8 mouse cellular contexts compared by ENCODE assay signal in genomic region chr4:132329835-132330354, GRCm38 (mm10). TPM values are rescaled to one million over a fixed set of nuclear protein-coding genes. Genes with fewer than 3 reads are reported as not detected.
DNase-seq lines count a peak whose midpoint lies in the region; ATAC-seq and TF ChIP-seq lines count a peak whose summit lies in the region.

No protein-coding gene starts in this region.

- no peak for TF ChIP-seq POLR2A in embryonic fibroblast, embryonic 13.5 days (IDR thresholded peaks at IDR 0.05; ENCODE audit: low read depth, low read length)
- TF ChIP-seq POLR2A in olfactory bulb, adult 2 months (IDR thresholded peaks at IDR 0.05; ENCODE audit: insufficient read depth, low read depth, low read length) = no peak

- peak overlapping the region; percentile 82 for H3K27ac ChIP-seq in lung, embryonic 14.5 days (ENCODE audit: low read depth)
- H3K27ac ChIP-seq in embryonic fibroblast, embryonic 13.5 days (ENCODE audit: insufficient read depth, low read length) = peak overlapping the region; percentile 92
- H3K27ac ChIP-seq in limb, embryonic 13.5 days = peak overlapping the region; percentile 86
- 0 out of 2 replicates have a peak overlapping the region, but pooled peaks have one; percentile 33 for H3K27ac ChIP-seq in olfactory bulb, adult 2 months (ENCODE audit: insufficient read depth, low read depth, low read length)

- H3K36me3 ChIP-seq in lung, embryonic 14.5 days (ENCODE audit: insufficient read depth) = peaks cover 46% of the 10 kb centered on the region
- H3K36me3 ChIP-seq in limb, embryonic 13.5 days = peaks cover 45% of the 10 kb centered on the region

- WGBS in lung, embryonic 14.5 days = 6% methylated on average over 10 of the region's 10 CpGs
- 5% methylated on average over 10 of the region's 10 CpGs for WGBS in limb, embryonic 13.5 days
- 7% methylated on average over 10 of the region's 10 CpGs for WGBS in olfactory bulb, adult 2 months

- peak overlapping the region; percentile 64 for H3K4me3 ChIP-seq in lung, embryonic 14.5 days (ENCODE audit: low read depth, low read length)
- H3K4me3 ChIP-seq in embryonic fibroblast, embryonic 13.5 days (ENCODE audit: insufficient read depth, low read length) = peak overlapping the region; percentile 76
- peak overlapping the region; percentile 87 for H3K4me3 ChIP-seq in limb, embryonic 13.5 days
- H3K4me3 ChIP-seq in olfactory bulb, adult 2 months (ENCODE audit: insufficient read depth, low read depth, low read length) = peak overlapping the region; percentile 94

- no peak for TF ChIP-seq CTCF in lung, embryonic 14.5 days (IDR thresholded peaks at IDR 0.05; ENCODE audit: low read depth)
- TF ChIP-seq CTCF in embryonic fibroblast, embryonic 13.5 days (IDR thresholded peaks at IDR 0.05; ENCODE audit: borderline replicate concordance, insufficient read depth, low read length) = no peak
- no peak for TF ChIP-seq CTCF in olfactory bulb, adult 2 months (IDR thresholded peaks at IDR 0.05; ENCODE audit: insufficient read depth, low read depth, low read length)

- peak overlapping the region; percentile 75 for H3K9ac ChIP-seq in lung, embryonic 14.5 days
- peak overlapping the region; percentile 92 for H3K9ac ChIP-seq in limb, embryonic 13.5 days

- H3K4me1 ChIP-seq in lung, embryonic 14.5 days (ENCODE audit: insufficient read depth) = peaks cover 6% of the 10 kb centered on the region; the same call in 1 of the 2 replicates
- H3K4me1 ChIP-seq in embryonic fibroblast, embryonic 13.5 days (ENCODE audit: control insufficient read depth, insufficient read depth, low read length) = peaks cover 4% of the 10 kb centered on the region
- H3K4me1 ChIP-seq in limb, embryonic 13.5 days = peaks cover 16% of the 10 kb centered on the region
- H3K4me1 ChIP-seq in olfactory bulb, adult 2 months (ENCODE audit: control insufficient read depth, insufficient read depth, low read length) = peaks cover 6% of the 10 kb centered on the region; the same call in 1 of the 2 replicates

- no peak for DNase-seq in lung, embryonic 14.5 days
- DNase-seq in lung, adult 18-20 months = no peak
- DNase-seq in cerebellum, adult 18-20 months = no peak
- DNase-seq in cerebellum, adult 9-11 months = no peak
- no peak for DNase-seq in urinary bladder, postnatal 10 days (ENCODE audit: low spot score)

- H3K4me2 ChIP-seq in lung, embryonic 14.5 days = peak overlapping the region; percentile 82
- H3K4me2 ChIP-seq in limb, embryonic 13.5 days (replicated peaks) = peak overlapping the region; percentile 79

- peak; percentile 9; the same call in 1 of the 2 replicates for ATAC-seq in lung, embryonic 14.5 days (ENCODE audit: insufficient read depth)
- 0 out of 2 replicates have a peak, but pooled peaks have one; percentile 3 for ATAC-seq in limb, embryonic 13.5 days (ENCODE audit: low FRiP score, low read depth)

- H3K27me3 ChIP-seq in lung, embryonic 14.5 days (ENCODE audit: insufficient read depth, low read length) = no peaks in the 10 kb centered on the region
- H3K27me3 ChIP-seq in limb, embryonic 13.5 days = no peaks in the 10 kb centered on the region

- H3K9me3 ChIP-seq in lung, embryonic 14.5 days (ENCODE audit: low read depth, low read length) = no peaks in the 10 kb centered on the region
- H3K9me3 ChIP-seq in limb, embryonic 13.5 days = no peaks in the 10 kb centered on the region

RNA-seq across cellular contexts. Expression of gene Trnau1ap, which starts 0.6 kb away (rescaled TPM):
- 69.9 and 71.8 TPM in 2 replicates for polyA plus RNA-seq in lung, embryonic 14.5 days (2014; fragmentation: Nextera tagmentation; extraction: Ambion mirVana)
- 29.6 and 33.5 TPM in 2 replicates for polyA plus RNA-seq in embryonic fibroblast, embryonic 13.5 days (2011; ENCODE audit: insufficient read length, low read depth, missing spikeins)
- 81.2 and 82.4 TPM in 2 replicates for polyA plus RNA-seq in limb, embryonic 13.5 days (2015; fragmentation: Nextera tagmentation; extraction: Ambion mirVana)
- polyA plus RNA-seq in olfactory bulb, adult 2 months (2012; ENCODE audit: insufficient read depth, insufficient read length, low replicate concordance, missing spikeins) = not detected in 2 replicates

RNA-seq across cellular contexts. Expression of gene Rcc1, which starts 23.5 kb away (rescaled TPM):
- polyA plus RNA-seq in lung, embryonic 14.5 days (2014; fragmentation: Nextera tagmentation; extraction: Ambion mirVana) = 67.5 and 77.0 TPM in 2 replicates
- 33.6 and 34.4 TPM in 2 replicates for polyA plus RNA-seq in embryonic fibroblast, embryonic 13.5 days (2011; ENCODE audit: insufficient read length, low read depth, missing spikeins)
- 81.5 and 83.0 TPM in 2 replicates for polyA plus RNA-seq in limb, embryonic 13.5 days (2015; fragmentation: Nextera tagmentation; extraction: Ambion mirVana)
- polyA plus RNA-seq in olfactory bulb, adult 2 months (2012; ENCODE audit: insufficient read depth, insufficient read length, low replicate concordance, missing spikeins) = not detected in 2 replicates

RNA-seq across cellular contexts. Expression of gene Rab42, which starts 26.7 kb away (rescaled TPM):
- 1.2 and 1.9 TPM in 2 replicates for polyA plus RNA-seq in lung, embryonic 14.5 days (2014; fragmentation: Nextera tagmentation; extraction: Ambion mirVana)
- 0.67 TPM in 1 of 2 replicates, not detected in the other for polyA plus RNA-seq in embryonic fibroblast, embryonic 13.5 days (2011; ENCODE audit: insufficient read length, low read depth, missing spikeins)
- polyA plus RNA-seq in limb, embryonic 13.5 days (2015; fragmentation: Nextera tagmentation; extraction: Ambion mirVana) = 1.7 and 1.9 TPM in 2 replicates
- polyA plus RNA-seq in olfactory bulb, adult 2 months (2012; ENCODE audit: insufficient read depth, insufficient read length, low replicate concordance, missing spikeins) = not detected in 2 replicates

RNA-seq across cellular contexts. Expression of gene Taf12, which starts 55.7 kb away (rescaled TPM):
- polyA plus RNA-seq in lung, embryonic 14.5 days (2014; fragmentation: Nextera tagmentation; extraction: Ambion mirVana) = 48.7 and 49.1 TPM in 2 replicates
- polyA plus RNA-seq in embryonic fibroblast, embryonic 13.5 days (2011; ENCODE audit: insufficient read length, low read depth, missing spikeins) = 36.5 and 38.3 TPM in 2 replicates
- 50.6 and 55.6 TPM in 2 replicates for polyA plus RNA-seq in limb, embryonic 13.5 days (2015; fragmentation: Nextera tagmentation; extraction: Ambion mirVana)
- not detected in 2 replicates for polyA plus RNA-seq in olfactory bulb, adult 2 months (2012; ENCODE audit: insufficient read depth, insufficient read length, low replicate concordance, missing spikeins)

Comparison
In these comparisons a context has a peak if more than half of its experiments do, and no peak if none do; other contexts are left out.
1. H3K27ac ChIP-seq: peak in every context shown above with its lines; median percentile 92 in embryonic fibroblast, embryonic 13.5 days; 86 in limb, embryonic 13.5 days; 82 in lung, embryonic 14.5 days; 33 in olfactory bulb, adult 2 months.
2. RNA of gene Trnau1ap, which starts 0.6 kb away (polyA plus RNA-seq): 81.2 to 82.4 TPM in limb, embryonic 13.5 days, 69.9 to 71.8 TPM in lung, embryonic 14.5 days and 29.6 to 33.5 TPM in embryonic fibroblast, embryonic 13.5 days; not detected in olfactory bulb, adult 2 months; every median in the first group is over 10 times any median in the second.
3. Peak in every context shown above with its lines, with median percentiles within 50 percentile points of each other: H3K4me3 ChIP-seq.